Mouse (Mus musculus): ENCODE data around the gene Sez6. TPM values are rescaled to one million over a fixed set of nuclear protein-coding genes. Genes with fewer than 3 reads are reported as not detected.

The Sez6 gene
- polyA plus RNA-seq, 1 experiment from 2014 or later: 0.84 TPM

DNA sequence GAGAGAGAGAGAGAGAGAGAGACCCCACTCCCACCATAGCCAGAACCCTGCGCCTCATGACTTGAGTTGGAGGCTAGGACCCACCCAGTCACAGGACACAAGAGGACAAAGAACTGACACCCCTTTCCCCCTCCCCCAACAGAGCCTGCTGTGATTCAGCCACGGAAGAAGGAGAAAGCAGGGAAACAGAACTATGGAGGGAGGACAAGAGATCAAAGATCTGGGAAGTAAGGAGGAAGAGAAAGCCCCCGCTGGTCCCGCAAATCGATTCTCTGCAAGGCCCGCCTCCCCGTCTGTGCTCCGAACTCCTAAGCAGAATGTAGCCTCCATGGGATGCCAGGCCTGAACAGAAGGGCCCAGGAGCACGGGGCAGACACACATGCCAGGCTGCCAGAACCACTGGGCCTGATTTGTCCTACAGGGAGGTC, 23.8 kb upstream of the Sez6 start:
- no peak overlapping the region for H3K9ac ChIP-seq
- H3K4me2 ChIP-seq: no peak overlapping the region
- WGBS: 21% methylated on average over 9 of the region's 9 CpGs
- H3K27ac ChIP-seq: no peak overlapping the region
- H3K4me3 ChIP-seq: no peak overlapping the region
- ATAC-seq (ENCODE audit: insufficient number of reproducible peaks, low FRiP score, low TSS enrichment, low read depth): no peak
- peaks cover 10% of the 10 kb centered on the region; the same call in 1 of the 2 replicates for H3K27me3 ChIP-seq
- H3K36me3 ChIP-seq: no peaks in the 10 kb centered on the region
- H3K9me3 ChIP-seq: no peaks in the 10 kb centered on the region
- H3K4me1 ChIP-seq: peaks cover 14% of the 10 kb centered on the region

- H3K9me3 ChIP-seq: no peaks in the 10 kb centered on the region
- H3K4me3 ChIP-seq: no peak overlapping the region
- H3K36me3 ChIP-seq: no peaks in the 10 kb centered on the region
- no peak overlapping the region for H3K27ac ChIP-seq
- no peak for ATAC-seq (ENCODE audit: insufficient number of reproducible peaks, low FRiP score, low TSS enrichment, low read depth)
- no peak overlapping the region for H3K4me2 ChIP-seq
- H3K9ac ChIP-seq: no peak overlapping the region
- 71% methylated on average over 4 of the region's 4 CpGs for WGBS
- H3K27me3 ChIP-seq: peaks cover 25% of the 10 kb centered on the region
- H3K4me1 ChIP-seq: peaks cover 10% of the 10 kb centered on the region
These were observed 22.1 kb upstream of the Sez6 start for GRCm38 (mm10) chr11:77908468-77908867.

DNA sequence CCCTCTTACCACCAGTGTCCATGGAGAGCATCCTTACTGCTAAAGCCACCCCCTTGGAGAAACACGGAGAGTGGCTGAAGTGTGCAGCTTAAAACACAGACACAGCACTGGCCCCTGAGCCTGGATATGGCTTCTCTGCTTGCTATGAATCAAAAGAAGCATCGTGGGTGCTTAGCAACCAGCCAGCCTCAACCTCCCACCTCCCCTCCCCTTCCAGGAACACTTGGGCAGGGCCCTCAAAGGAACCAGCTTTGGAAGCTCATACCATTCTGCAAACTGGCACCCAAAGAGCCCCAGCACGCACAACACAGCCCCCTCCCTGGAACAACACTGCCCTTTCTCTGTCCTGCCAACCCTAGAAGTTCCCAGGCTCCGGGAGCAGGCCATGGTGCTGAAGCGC, 21.2 kb upstream of the Sez6 start:
- Histone ChIP-seq H3K4me2 (no peak overlapping the region), H3K9me3 (no peaks in the 10 kb centered on the region), H3K4me1 (peaks cover 10% of the 10 kb centered on the region), H3K4me3 (no peak overlapping the region), H3K9ac (no peak overlapping the region), H3K36me3 (no peaks in the 10 kb centered on the region), H3K27me3 (peaks cover 33% of the 10 kb centered on the region), H3K27ac (no peak overlapping the region)
- ATAC-seq (ENCODE audit: insufficient number of reproducible peaks, low FRiP score, low TSS enrichment, low read depth): no peak
- WGBS: 29% methylated on average over 5 of the region's 5 CpGs

- no peak for ATAC-seq (ENCODE audit: insufficient number of reproducible peaks, low FRiP score, low TSS enrichment, low read depth)
- no peak overlapping the region for H3K4me3 ChIP-seq
- peaks cover 36% of the 10 kb centered on the region for H3K27me3 ChIP-seq
- no peak overlapping the region for H3K9ac ChIP-seq
- H3K27ac ChIP-seq: no peak overlapping the region
- WGBS: 22% methylated on average over 6 of the region's 6 CpGs
- H3K4me1 ChIP-seq: peaks cover 13% of the 10 kb centered on the region
- H3K36me3 ChIP-seq: no peaks in the 10 kb centered on the region
- no peaks in the 10 kb centered on the region for H3K9me3 ChIP-seq
- no peak overlapping the region for H3K4me2 ChIP-seq
These were observed 20.8 kb upstream of the Sez6 start for GRCm38 (mm10) chr11:77909776-77910175.

DNA sequence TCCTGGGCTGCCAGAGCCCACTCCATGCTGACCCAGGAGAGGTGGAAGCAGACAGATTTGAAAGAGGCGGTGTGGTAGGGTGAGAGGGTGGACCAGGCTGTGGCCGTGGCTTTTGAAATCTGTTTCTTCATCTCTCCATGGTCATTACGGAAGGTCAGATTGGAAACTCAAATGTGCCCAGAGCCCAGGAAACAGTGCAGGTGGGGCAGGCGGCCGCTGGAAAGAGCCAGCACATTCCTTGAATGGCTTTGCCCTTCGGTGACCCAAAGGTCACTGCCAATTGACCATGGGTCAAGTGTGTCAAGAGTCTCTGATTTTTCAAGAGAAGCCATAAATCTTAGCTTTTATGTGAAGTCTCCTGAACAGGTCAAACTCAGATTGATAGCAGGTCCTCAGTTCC, 17.1 kb upstream of the Sez6 start:
- Histone ChIP-seq H3K4me2 (no peak overlapping the region), H3K9ac (no peak overlapping the region), H3K27ac (no peak overlapping the region), H3K4me1 (peaks cover 17% of the 10 kb centered on the region), H3K9me3 (no peaks in the 10 kb centered on the region), H3K4me3 (no peak overlapping the region), H3K36me3 (no peaks in the 10 kb centered on the region), H3K27me3 (peaks cover 58% of the 10 kb centered on the region)
- 55% methylated on average over 6 of the region's 6 CpGs for WGBS
- ATAC-seq (ENCODE audit: insufficient number of reproducible peaks, low FRiP score, low TSS enrichment, low read depth): no peak

- H3K9me3 ChIP-seq: no peaks in the 10 kb centered on the region
- H3K4me2 ChIP-seq: 0 out of 2 replicates have a peak overlapping the region, but pooled peaks have one; percentile 20
- H3K36me3 ChIP-seq: no peaks in the 10 kb centered on the region
- H3K9ac ChIP-seq: no peak overlapping the region
- no peak overlapping the region for H3K27ac ChIP-seq
- H3K27me3 ChIP-seq: peaks cover 55% of the 10 kb centered on the region
- peaks cover 17% of the 10 kb centered on the region for H3K4me1 ChIP-seq
- H3K4me3 ChIP-seq: no peak overlapping the region
- WGBS: 2% methylated on average over 32 of the region's 32 CpGs
- ATAC-seq (ENCODE audit: insufficient number of reproducible peaks, low FRiP score, low TSS enrichment, low read depth): no peak
These were observed 15.9 kb upstream of the Sez6 start for GRCm38 (mm10) chr11:77914598-77915260.

- Histone ChIP-seq H3K4me1 (peaks cover 17% of the 10 kb centered on the region), H3K36me3 (no peaks in the 10 kb centered on the region), H3K9ac (no peak overlapping the region), H3K27me3 (peaks cover 47% of the 10 kb centered on the region), H3K9me3 (no peaks in the 10 kb centered on the region), H3K4me2 (no peak overlapping the region), H3K27ac (no peak overlapping the region), H3K4me3 (no peak overlapping the region)
- ATAC-seq (ENCODE audit: insufficient number of reproducible peaks, low FRiP score, low TSS enrichment, low read depth): no peak
- WGBS: 64% methylated on average over 4 of the region's 4 CpGs
These were observed 13.9 kb upstream of the Sez6 start for GRCm38 (mm10) chr11:77916741-77917140.

DNA sequence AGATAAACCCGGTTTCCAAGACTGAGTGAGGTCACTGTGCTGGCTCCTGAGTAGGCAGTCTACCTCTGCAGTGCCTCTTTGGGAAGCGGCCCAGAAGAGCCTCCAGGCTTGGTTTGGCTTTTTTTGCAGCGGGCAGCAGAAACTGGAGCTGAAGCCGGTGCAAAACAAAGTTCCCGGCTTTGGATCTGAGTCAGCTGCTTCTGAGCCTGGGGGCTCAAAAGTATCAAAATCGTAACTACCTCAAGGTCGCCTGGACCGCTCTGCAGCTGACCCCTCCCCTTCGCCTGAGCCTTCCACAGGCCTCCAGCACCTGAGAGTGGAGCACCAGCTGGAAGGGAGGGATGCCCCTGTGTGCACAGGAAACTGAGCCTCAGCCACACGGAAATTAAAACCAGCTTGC, 13.4 kb upstream of the Sez6 start:
- Histone ChIP-seq H3K27ac (no peak overlapping the region), H3K27me3 (peaks cover 46% of the 10 kb centered on the region), H3K4me3 (peak overlapping the region; percentile 8; the same call in 1 of the 2 replicates), H3K9ac (no peak overlapping the region), H3K9me3 (no peaks in the 10 kb centered on the region), H3K36me3 (no peaks in the 10 kb centered on the region), H3K4me1 (peaks cover 17% of the 10 kb centered on the region), H3K4me2 (peak overlapping the region; percentile 20)
- no peak for ATAC-seq (ENCODE audit: insufficient number of reproducible peaks, low FRiP score, low TSS enrichment, low read depth)
- 8% methylated on average over 10 of the region's 10 CpGs for WGBS

GRCm38 (mm10) chr11:77923285-77923684, 7.3 kb upstream of the Sez6 start:
- peaks cover 4% of the 10 kb centered on the region; the same call in 1 of the 2 replicates for H3K27me3 ChIP-seq
- H3K27ac ChIP-seq: no peak overlapping the region
- no peaks in the 10 kb centered on the region for H3K36me3 ChIP-seq
- ATAC-seq (ENCODE audit: insufficient number of reproducible peaks, low FRiP score, low TSS enrichment, low read depth): no peak
- no peak overlapping the region for H3K4me3 ChIP-seq
- no peak overlapping the region for H3K9ac ChIP-seq
- H3K4me1 ChIP-seq: peaks cover 5% of the 10 kb centered on the region; the same call in 1 of the 2 replicates
- WGBS: 70% methylated on average over 4 of the region's 4 CpGs
- no peak overlapping the region for H3K4me2 ChIP-seq
- H3K9me3 ChIP-seq: no peaks in the 10 kb centered on the region

- no peak overlapping the region for H3K4me2 ChIP-seq
- H3K4me3 ChIP-seq: no peak overlapping the region
- H3K4me1 ChIP-seq: peaks cover 12% of the 10 kb centered on the region
- no peaks in the 10 kb centered on the region for H3K36me3 ChIP-seq
- H3K27me3 ChIP-seq: peaks cover 23% of the 10 kb centered on the region
- 30% methylated on average over 9 of the region's 9 CpGs for WGBS
- H3K27ac ChIP-seq: no peak overlapping the region
- H3K9me3 ChIP-seq: no peaks in the 10 kb centered on the region
- no peak for ATAC-seq (ENCODE audit: insufficient number of reproducible peaks, low FRiP score, low TSS enrichment, low read depth)
- H3K9ac ChIP-seq: no peak overlapping the region
These were observed 4.6 kb upstream of the Sez6 start for GRCm38 (mm10) chr11:77925836-77926657.

GRCm38 (mm10) chr11:77926666-77927065, 3.9 kb upstream of the Sez6 start:
- ATAC-seq (ENCODE audit: insufficient number of reproducible peaks, low FRiP score, low TSS enrichment, low read depth): no peak
- Histone ChIP-seq H3K27me3 (peaks cover 29% of the 10 kb centered on the region), H3K4me1 (peaks cover 18% of the 10 kb centered on the region), H3K4me3 (no peak overlapping the region), H3K9ac (no peak overlapping the region), H3K36me3 (no peaks in the 10 kb centered on the region), H3K9me3 (no peaks in the 10 kb centered on the region), H3K4me2 (no peak overlapping the region), H3K27ac (no peak overlapping the region)
- 10% methylated on average over 9 of the region's 9 CpGs for WGBS

GRCm38 (mm10) chr11:77927837-77928236, 2.8 kb upstream of the Sez6 start:
- WGBS: 60% methylated on average over 5 of the region's 5 CpGs
- Histone ChIP-seq H3K27me3 (peaks cover 41% of the 10 kb centered on the region), H3K36me3 (no peaks in the 10 kb centered on the region), H3K4me3 (no peak overlapping the region), H3K9ac (no peak overlapping the region), H3K9me3 (no peaks in the 10 kb centered on the region), H3K27ac (no peak overlapping the region), H3K4me1 (peaks cover 24% of the 10 kb centered on the region), H3K4me2 (no peak overlapping the region)
- ATAC-seq (ENCODE audit: insufficient number of reproducible peaks, low FRiP score, low TSS enrichment, low read depth): no peak

All from limb, embryonic 15.5 days (tissue).